Mouse (Mus musculus): ENCODE results near the gene Kcnk1. TPM values are rescaled to one million over a fixed set of nuclear protein-coding genes. Genes with fewer than 3 reads are reported as not detected.

The Kcnk1 gene
- total RNA-seq (2014; fragmentation: Nextera tagmentation) (not detected in 2 replicates), total RNA-seq (2017) (1.2 TPM in 1 of 2 replicates, not detected in the other)

DNA sequence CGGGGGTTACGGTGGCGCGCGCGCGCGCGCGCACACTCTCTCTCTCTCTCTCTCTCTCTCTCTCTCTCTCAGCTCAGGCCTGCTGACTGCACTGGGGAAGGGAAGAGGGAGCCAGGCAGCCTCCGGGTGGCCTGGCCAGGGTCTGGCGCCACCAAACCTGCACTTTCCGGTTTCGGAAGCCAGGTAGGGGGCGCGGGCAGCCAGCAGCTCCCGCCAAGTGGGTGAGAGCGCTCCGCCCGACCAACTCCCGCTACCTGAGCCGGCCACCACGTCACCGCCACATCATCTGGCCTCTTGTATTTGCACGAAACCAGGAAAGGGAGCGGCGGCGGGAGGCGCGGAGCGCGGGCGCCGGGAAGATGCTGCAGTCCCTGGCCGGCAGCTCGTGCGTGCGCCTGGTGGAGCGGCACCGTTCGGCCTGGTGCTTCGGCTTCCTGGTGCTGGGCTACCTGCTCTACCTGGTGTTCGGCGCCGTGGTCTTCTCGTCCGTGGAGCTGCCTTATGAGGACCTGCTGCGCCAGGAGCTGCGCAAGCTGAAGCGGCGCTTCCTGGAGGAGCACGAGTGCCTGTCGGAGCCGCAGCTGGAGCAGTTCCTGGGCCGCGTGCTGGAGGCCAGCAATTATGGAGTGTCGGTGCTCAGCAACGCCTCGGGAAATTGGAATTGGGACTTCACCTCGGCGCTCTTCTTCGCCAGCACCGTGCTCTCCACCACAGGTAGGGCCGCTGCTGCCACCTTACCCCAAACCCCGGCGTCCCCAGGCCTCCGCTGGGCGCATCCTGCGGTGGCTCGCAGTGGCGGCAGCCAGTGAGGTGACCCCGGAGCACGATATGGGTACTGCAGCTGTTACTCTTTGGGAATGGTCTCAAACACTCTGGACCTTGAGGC, at the start of gene Kcnk1:
TSS of gene Kcnk1 (plus strand) at position 70 of the 886 bp plus-strand sequence.
- ATAC-seq (replicated peaks; ENCODE audit: low FRiP score, low TSS enrichment, poor library complexity, severe bottlenecking) = no peak

DNA sequence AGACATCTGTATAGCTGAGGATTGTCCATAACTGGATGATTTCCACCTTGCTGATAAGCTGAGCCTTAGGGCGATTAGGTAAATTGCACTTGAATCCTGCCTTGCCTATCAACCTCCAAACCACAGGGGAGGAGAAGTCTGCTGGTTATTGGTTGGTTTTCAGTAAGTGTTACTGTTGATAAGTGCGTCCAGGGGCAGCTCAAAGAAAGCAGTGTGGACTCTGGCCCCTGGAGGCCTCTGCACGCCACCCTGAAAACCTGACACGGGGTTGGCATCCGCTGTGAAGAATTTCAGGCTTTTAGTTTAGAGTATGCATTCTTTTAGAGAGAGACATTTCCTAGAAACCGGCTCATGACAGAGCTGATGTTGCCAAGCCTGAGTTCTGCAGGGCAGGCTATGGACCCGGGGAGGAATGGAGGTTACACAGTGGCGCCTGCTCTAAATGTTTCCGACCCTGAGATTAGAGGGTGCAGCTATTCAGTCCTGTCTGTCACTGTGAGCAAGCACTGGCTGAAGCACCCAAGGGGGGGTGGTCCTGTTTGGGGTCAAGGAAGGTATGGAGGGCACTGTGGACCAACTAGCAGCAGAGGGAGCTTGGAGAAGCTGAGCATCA, 46.2 kb upstream of the Kcnk1 start:
- ATAC-seq (replicated peaks; ENCODE audit: low FRiP score, low TSS enrichment, poor library complexity, severe bottlenecking) = no peak

DNA sequence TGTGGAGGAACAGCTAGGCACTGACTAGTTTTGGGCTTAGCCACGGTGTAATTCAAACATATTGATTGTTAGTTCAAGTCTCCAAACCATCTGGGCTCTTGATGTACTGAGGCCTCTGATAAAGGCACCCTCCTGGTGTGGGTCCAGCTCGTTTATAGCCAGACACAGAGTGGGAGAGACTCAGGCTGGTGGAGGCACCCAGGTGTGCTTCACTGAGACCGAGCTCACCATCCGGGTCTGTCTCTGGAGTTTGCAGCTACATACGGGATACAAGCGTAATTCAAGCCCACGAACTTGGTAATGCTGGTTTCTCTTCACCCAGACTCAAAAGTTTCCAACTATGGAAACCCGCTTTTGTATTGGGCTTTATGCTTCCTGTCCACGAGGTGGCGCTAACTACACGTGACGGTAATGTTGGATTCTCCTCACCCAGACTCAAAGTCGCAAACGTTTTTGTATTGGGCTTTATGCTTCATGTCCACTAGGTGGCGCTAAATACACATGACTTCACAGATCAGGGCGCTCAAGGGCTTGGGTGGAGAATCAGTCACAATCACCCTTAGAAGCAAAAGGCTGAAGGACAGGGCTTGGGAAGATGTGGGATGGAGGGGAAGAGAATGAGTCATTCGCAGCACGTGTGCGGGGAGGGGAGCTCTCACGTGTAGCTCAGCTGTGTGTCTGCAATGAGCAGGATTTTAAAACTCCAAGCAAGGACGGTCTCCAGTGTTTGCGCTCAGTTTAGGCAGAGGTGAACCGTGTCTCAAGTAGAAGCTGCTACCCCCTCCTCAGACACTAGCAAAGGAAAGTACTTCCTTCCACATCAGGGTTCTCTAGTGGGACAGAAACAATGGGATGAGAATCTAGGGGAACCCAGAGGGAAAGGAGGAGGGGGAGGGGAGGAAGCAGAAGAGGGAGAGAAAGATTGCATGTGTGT, 44.7 kb upstream of the Kcnk1 start:
- ATAC-seq (replicated peaks; ENCODE audit: low FRiP score, low TSS enrichment, poor library complexity, severe bottlenecking) = peak; percentile 93

DNA sequence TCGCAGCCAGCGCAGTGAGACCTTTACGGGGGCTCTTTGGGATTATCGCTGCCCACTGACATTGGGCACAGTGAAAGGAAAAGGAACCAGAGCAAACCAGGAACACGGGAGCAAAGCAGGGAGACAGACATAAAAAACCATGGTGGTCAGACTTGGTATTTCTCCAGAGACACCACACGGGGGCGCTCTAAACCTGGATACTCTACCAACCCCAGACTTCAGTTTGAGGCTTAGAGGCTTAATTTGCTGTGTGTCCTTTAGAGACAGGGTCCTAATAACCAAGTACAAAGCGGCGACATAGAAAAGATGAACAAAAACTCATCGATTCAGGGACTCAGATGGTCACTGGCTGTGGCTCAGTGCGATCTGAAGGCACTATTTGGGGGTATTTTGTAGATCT, 39.3 kb upstream of the Kcnk1 start:
- ATAC-seq (replicated peaks; ENCODE audit: low FRiP score, low TSS enrichment, poor library complexity, severe bottlenecking) = peak; percentile 56; the same call in 1 of the 2 replicates

DNA sequence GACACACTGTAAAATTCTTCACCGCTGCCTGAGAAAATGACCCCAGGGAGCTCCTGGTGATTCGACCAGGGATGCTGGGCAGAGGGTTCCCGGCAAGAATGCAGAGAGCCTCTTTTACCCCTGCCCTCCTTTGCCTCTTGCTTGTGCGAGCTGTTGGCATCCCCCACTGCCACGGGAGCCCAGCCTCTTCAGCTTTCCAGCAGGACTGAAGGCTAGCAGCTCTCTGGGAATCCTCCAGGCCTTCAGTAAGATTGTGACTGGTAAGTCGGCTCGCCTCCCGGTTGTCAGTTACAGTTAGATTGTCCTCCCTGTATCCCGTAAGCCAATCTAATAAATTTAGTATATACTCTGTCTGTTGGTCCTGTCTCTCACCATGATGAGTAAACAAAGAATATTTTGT, 38.2 kb upstream of the Kcnk1 start:
- no peak for ATAC-seq (replicated peaks; ENCODE audit: low FRiP score, low TSS enrichment, poor library complexity, severe bottlenecking)

DNA sequence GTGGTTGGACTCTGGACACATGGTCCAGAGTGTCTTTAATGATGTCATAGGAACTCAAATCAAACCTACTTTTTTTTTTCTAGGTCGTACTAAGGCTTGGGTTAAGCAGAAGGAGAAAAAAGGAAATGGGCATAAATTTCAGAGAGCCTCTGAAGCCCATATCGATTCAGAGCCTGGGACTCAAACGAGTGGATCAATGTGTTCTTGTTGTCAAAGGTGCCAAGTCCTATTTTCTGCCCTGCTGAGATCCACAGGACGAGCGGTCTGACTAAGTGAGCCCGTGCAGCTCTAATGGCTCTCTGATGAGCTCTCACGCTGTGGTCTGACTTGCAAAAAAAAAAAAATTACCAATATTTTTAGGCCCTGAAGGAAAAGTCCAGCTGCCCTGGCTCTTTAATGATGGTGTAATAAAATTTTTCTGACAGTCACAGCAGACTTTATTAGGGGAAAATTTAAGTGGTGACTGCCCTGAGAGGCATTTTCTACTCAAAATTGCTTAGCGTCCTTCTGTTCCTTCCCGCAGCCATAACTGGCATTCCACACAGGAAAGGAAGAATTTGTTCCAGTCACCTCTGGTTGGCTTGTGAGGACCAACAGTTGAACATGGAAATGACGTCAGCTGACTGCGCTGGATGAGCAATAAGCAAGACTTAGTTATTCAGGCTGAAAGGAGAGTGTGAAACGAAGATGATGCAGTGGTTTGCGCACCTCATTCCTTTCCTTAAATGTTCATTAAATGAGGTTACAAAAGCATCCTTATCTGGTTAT, 37.6 kb upstream of the Kcnk1 start:
- ATAC-seq (replicated peaks; ENCODE audit: low FRiP score, low TSS enrichment, poor library complexity, severe bottlenecking) = no peak

DNA sequence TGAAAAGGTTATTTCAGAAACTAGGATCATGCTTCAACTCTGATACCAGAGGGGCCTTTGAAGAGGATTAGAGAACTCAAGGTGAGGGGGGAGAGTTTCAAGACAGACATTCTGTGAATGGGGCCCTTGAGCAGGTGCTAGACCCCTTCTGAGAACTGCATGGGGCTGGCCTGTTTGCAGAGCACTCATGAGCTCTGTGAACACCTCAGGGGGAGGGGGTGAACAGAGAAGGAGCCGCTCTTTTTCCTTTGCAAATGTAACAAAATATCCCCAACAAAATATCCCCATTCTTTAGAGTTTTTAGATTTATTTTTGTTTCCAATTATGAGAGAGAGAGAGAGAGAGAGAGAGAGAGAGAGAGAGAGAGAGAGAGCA, 37.0 kb upstream of the Kcnk1 start:
- no peak for ATAC-seq (replicated peaks; ENCODE audit: low FRiP score, low TSS enrichment, poor library complexity, severe bottlenecking)

DNA sequence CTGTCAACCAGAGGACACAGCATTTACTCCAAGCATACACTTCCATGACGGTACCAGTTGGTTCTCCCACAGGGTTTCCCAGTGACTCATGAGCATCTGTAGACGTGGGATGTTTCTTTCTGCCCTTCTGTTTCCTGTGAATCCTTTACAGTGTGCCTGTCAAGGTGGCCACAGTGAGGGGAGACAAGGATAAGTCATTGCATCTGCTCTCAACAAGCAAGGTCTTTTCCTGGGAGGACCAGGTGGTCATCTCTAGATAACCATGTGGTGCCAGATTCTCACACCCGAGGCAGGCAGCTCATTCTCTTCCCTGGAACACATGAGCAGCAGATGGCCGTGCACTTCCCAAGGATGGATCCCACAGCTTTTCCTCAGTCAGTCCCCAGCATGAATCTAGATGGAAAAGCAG, 35.6 kb upstream of the Kcnk1 start:
- no peak for ATAC-seq (replicated peaks; ENCODE audit: low FRiP score, low TSS enrichment, poor library complexity, severe bottlenecking)

DNA sequence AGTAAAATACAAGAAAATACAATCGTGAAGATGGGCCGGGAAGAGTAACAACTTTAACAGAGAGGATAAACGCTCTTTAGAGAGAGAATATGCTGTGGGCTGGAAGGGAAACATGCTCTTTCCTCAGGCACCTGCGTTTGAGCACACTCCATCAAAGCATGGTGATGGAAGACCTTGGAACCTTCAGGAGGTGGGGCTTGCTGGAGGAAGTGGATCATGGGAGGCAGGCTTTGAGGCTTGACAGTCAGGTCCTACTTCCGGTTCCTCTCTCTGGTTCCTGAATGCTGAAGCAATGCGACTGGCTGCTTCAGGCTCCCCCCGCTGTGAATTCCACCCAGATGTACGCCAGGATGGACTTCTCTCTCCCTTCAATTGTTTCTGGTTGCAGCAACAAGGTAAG, 34.9 kb upstream of the Kcnk1 start:
- ATAC-seq (replicated peaks; ENCODE audit: low FRiP score, low TSS enrichment, poor library complexity, severe bottlenecking) = no peak

DNA sequence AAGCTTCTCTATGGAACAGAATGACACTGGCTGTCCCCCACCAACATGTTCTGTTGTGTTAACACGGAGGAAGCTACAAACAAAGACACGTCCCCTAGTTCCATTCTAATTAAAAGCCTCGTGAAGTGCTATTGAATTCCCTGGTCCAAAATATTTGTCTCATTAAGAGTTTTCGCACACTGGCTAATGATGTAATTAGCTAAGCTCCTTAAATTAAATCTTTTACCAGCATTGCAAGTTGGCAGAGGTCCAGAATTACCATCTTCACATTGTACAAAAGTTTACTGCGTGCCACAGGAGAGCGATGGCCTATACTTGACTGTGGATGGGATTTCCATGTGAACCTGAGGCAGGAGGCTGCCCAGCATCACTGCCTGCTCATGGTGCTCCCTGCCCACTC, 33.2 kb upstream of the Kcnk1 start:
- no peak for ATAC-seq (replicated peaks; ENCODE audit: low FRiP score, low TSS enrichment, poor library complexity, severe bottlenecking)

DNA sequence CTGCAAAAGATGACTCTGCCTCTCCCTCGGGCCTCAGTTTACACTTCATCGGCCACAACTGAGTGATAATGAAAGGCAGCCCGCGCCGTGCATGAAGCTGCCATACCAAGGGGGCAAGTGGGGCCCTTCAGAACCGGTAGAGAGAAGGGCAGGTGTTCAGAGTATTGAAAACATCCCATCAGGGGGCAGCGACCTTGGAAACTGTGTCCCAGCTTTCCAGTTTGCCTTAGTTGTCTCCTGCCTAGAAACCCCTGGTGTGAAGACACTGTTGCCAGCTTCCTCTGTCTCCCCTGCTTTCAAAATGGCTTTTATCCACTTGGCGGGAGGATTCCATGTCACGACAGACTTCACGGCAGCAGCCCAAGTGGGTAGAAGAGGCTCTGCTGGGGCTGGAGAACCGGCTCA, 31.2 kb upstream of the Kcnk1 start:
- ATAC-seq (replicated peaks; ENCODE audit: low FRiP score, low TSS enrichment, poor library complexity, severe bottlenecking) = no peak

DNA sequence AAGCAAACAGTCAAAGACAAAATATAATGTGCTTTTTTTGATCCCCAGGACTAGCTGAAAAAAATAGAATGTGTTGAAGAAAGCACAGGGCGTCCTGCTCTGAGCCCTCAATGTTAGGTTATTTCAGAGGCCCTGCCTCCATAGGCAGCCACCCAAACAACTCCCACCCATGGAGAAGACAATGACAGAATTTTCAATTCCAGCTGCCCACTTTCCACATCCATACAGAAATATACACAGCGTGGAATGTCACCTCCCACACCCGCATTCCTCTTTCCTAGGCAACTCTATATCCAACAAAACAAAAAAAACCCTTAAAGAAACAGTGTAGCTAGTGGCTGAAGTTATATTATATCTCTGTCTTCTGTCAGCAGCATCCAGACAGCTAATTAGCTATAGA, 23.6 kb upstream of the Kcnk1 start:
- ATAC-seq (replicated peaks; ENCODE audit: low FRiP score, low TSS enrichment, poor library complexity, severe bottlenecking) = no peak

DNA sequence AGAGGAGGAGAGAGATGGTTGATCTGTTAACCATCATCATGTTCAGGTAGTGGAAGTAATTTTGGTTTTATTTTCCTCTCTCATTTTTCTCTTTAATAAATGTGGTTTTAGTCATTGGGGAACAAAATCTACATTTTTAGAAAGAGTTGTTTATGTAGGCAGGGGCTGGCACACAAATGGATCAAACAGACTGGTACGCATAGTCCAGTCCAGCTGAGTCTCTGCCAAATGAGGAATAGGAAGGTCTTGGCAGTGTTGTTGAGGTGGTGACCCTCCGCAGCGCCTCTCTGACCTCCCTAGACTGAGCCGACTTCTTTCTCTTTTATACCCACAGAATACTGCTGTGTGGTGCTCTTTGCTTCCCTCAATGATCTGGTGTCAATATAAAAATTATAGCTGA, 19.0 kb upstream of the Kcnk1 start:
- ATAC-seq (replicated peaks; ENCODE audit: low FRiP score, low TSS enrichment, poor library complexity, severe bottlenecking) = no peak

DNA sequence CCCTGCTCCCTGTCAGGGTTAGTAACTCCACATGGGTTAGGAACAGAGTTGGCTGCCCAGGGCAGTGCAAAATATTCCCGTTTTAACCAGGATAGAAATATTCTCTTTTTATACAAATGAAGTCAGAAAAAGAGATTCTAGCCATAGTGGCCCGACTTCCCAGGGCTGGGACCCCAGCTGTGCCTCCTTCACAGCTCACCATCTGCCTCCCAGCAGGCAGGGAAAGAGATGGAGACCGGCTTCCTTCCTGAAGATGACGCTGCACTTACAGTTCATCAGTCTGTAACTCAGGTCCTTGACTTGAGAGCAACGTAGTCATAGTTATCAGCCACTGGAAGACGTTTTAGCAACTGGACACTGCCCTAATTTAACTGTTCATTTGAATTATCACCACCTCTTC, 14.1 kb upstream of the Kcnk1 start:
- no peak for ATAC-seq (replicated peaks; ENCODE audit: low FRiP score, low TSS enrichment, poor library complexity, severe bottlenecking)

DNA sequence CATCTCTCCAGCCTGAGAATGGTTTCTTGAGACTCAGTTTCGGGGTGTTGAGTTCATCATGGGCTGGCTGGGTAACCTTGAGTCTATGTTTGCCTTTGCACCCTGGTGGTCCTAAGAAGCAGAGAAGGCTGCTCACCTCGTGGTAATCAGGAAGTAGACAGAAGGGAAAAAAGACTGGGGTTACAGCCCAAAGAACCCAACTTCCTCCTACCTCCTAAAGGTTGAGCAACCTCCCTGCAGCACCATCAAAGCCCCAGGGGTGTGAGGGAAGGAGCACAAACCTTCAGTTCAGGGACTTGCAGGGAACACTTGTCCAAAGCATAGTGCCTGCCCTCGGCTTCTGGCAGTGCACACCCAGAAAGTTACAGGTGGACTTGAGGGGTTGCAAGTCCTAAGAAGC, 11.5 kb upstream of the Kcnk1 start:
- ATAC-seq (replicated peaks; ENCODE audit: low FRiP score, low TSS enrichment, poor library complexity, severe bottlenecking) = no peak

DNA sequence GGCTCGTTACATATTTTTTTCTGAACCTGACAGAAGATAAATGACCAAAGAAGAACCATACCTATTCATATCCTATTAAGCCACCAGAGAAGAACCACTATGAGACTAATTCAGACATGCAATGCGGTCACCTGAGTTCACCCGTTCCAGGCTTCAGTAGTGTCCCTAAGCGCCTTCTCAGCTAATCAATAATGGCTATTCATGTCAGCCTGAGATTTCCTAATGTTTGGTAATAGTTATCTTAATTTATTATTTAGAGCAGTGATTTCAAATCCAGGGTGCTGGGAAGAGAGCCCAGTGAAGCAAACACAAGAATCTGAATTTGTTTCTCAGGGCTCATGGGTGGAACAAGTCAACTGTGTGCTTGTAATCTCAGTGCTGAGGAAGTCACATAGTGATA, 10.8 kb upstream of the Kcnk1 start:
- ATAC-seq (replicated peaks; ENCODE audit: low FRiP score, low TSS enrichment, poor library complexity, severe bottlenecking) = no peak

DNA sequence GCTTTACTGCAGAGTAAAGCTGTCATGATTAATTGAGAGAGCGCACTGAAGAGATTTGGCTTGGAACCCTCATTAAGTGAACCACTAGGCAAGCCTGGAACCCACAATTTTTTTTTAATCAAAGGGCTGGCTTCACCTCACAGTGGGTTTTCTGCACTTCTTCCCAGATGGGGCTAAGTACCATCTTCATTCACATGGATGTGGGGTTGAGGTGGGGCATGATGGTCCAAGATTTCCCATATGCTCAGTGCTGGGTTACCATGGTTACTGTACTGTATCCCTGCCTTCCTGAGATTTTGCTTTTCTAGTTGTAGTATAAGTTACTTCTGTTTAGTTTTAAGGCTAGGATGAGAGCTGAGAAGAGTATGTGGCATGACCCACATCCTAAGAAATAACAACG, 9.6 kb upstream of the Kcnk1 start:
- ATAC-seq (replicated peaks; ENCODE audit: low FRiP score, low TSS enrichment, poor library complexity, severe bottlenecking) = no peak

DNA sequence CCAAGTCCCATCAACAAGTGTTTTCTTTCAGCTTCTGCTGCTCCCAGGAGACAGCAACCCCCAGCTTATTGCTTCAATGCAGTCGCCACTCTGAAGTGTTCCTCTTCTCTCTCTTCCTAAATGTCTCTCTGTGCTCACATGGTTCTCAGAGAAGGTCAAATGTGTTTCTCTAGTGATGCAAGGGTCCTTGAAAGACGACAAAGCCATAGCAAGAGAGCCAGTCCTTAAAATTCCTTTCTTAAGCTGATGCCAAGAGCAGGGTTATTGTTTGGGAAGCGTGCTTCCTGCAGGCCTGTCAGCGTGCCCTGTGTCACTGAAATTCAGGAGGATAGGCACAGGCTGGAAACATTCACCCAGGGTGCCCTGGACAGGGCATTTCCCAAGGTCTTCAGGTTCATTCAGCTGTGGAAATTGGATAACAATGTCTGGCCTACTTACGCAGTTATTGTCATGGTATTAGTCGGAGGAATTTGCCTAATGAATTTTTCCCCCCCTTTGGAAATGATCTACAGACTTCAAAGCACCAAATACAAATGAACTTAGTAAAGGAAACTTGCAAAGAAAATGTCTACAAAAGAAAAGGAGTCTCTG, 7.9 kb upstream of the Kcnk1 start:
- no peak for ATAC-seq (replicated peaks; ENCODE audit: low FRiP score, low TSS enrichment, poor library complexity, severe bottlenecking)

DNA sequence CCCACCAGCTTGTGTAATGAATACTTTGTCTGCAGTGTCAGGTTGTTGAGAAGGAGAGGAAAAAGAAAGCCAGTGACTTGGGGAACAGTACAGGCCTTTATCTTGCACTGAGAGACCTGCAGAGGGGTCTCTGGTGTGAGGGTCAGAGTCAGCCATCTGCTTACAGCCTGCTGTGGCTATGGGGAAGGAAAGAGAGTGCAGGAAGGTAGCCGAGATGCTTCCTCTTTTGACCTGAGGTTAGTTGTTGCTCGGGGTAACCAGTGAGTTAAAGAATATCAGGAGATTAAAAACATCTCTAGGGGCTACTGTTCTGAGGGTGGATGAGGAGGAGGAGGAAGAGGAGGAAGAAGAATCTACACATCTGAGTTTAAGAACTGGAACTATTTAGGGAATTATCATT, 7.0 kb upstream of the Kcnk1 start:
- ATAC-seq (replicated peaks; ENCODE audit: low FRiP score, low TSS enrichment, poor library complexity, severe bottlenecking) = no peak
